Mouse (Mus musculus): ENCODE results near the gene Grm7. TPM values are rescaled to one million over a fixed set of nuclear protein-coding genes. Genes with fewer than 3 reads are reported as not detected.

The Grm7 gene
- polyA plus RNA-seq, 1 experiment from 2014 or later: not detected

DNA sequence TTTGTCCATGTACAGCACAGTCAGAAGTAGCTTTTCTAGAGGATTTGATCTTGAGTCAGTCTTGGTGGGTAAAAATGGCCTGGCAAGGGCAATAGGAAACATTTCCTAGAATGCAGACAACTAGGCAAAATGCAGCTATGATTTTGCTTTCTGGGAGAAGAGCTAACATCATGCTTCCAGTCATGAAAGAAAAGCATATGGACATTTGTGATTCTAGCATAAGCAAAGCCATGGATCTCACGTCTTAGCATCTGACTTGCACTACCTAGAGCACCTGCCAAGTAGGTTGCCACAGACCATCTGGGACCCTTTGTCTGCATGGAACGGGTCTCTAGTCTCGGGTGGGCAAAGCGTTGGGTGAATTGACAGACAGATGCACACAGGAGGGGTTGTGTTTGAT lies 842.2 kb downstream of the Grm7 start:
- ATAC-seq (no peak), DNase-seq (ENCODE audit: low read depth, low spot score) (no peak)
- POLR2A ChIA-PET: no interaction called here
- H3K27me3 ChIP-seq: no peaks in the 10 kb centered on the region
- in situ Hi-C loops (cut with MboI; ENCODE audit: low pct_unique_long_range_greater_than_20kb): no loop called here
- no peak for TF ChIP-seq CTCF (IDR thresholded peaks at IDR 0.05)
- CTCF ChIA-PET: no interaction called here

DNA sequence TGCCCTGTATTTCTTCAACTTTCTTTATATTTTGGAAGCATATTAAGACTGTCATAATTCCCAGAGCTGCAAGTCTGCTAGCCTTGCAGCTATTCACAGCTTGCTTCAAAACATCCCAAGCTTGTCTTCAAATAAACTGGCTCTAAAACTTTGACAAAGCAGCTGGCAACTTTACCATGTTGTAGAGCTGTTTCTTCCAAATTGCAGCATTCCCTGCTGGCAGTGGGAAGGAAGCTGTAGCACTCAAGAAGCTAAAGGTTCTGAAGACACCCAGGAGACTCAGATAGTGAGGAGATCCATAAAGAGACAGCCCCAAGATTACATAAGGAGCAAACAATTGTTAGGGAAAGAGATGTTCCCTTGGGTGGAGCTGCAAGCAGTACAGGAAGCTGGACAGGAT lies 846.8 kb downstream of the Grm7 start:
- ChIA-PET POLR2A (no interaction called here), CTCF (no interaction called here)
- TF ChIP-seq CTCF (IDR thresholded peaks at IDR 0.05): no peak
- in situ Hi-C loops (cut with MboI; ENCODE audit: low pct_unique_long_range_greater_than_20kb): no loop called here
- DNase-seq (ENCODE audit: low read depth, low spot score) (no peak), ATAC-seq (no peak)
- H3K27me3 ChIP-seq: no peaks in the 10 kb centered on the region

DNA sequence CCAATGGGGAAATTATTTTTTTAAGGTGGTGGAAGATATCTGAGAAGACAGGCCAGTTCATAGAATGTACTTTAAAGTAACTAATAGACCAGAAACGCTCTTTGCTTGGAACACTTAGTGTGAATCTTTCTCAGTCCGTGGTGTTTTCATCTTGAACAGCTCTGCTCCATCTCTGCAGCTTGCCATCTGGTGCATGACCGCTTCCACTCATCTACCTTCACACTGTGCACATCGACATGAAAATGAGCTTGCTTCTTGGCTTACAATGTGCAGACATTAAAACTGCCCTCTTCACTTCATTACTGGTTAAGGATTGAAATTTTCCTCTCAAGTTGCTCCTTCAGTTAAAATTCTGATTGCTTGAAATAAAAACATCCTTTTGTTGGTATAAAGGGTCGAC lies 854.2 kb downstream of the Grm7 start:
- ChIA-PET POLR2A (no interaction called here), CTCF (no interaction called here)
- in situ Hi-C loops (cut with MboI; ENCODE audit: low pct_unique_long_range_greater_than_20kb): no loop called here
- ATAC-seq (no peak), DNase-seq (ENCODE audit: low read depth, low spot score) (no peak)
- TF ChIP-seq CTCF (IDR thresholded peaks at IDR 0.05): no peak
- H3K27me3 ChIP-seq: no peaks in the 10 kb centered on the region

DNA sequence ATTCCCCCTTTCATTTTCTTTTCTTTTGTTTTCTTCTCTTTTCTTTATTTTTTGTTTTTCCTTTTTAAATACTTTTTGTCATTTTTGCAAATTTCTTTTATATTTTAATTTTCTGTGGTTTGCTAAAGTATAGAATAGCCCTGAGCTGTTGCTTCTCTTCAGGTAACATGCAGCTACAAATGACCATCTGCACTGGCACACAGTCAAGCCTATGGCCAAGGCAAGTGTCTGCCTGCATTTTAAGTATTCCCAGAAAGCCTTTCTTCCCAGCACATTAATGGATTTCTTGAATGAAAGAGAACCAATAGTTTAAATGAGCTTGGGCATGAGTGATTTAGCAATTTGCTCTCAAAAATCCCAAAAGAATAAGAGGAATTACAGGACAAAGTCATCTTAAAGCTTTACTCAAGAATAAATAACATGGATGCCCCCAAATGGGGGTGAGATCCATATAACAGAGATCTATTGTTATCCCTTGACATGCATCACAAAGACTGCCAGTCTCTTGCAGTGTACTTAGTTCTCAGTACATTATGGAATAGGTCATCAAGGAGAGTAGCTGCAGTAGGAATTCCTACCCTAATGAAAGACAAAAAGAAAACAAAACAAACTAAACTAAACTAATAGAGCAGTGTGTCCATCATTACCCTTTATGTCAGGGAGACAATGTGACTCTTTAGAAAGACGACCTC lies 865.5 kb downstream of the Grm7 start:
- ChIA-PET CTCF (interaction anchor here (1.6 kb wide), 1 partner anchor 13 kb away, joined by 5 read pairs; no protein-coding TSS in a partner anchor), POLR2A (no interaction called here)
- in situ Hi-C loops (cut with MboI; ENCODE audit: low pct_unique_long_range_greater_than_20kb): no loop called here
- ATAC-seq (no peak), DNase-seq (ENCODE audit: low read depth, low spot score) (no peak)
- no peak for TF ChIP-seq CTCF (IDR thresholded peaks at IDR 0.05)
- H3K27me3 ChIP-seq: no peaks in the 10 kb centered on the region

DNA sequence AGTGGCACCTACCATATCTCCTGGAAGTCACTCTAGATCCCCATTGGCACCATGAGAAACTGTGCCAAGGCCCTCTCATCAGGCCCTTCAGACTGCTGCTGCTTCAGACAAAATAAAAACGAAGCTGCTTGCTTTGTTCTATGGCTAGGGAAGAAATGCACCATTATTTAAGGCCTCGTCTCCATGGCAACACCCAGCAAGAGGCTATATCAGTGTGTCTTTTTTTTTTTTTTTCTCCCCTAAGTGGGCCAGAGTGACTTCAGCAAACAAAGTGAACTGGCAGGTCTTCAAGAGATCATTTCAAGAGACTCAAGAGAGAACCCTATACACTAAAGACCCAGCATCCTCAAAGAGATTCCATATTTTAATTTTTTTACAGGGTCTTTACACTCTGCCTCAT lies 867.0 kb downstream of the Grm7 start:
- ChIA-PET CTCF (no interaction called here), POLR2A (no interaction called here)
- no peak for DNase-seq (ENCODE audit: low read depth, low spot score)
- no peak for TF ChIP-seq CTCF (IDR thresholded peaks at IDR 0.05)
- H3K27me3 ChIP-seq: no peaks in the 10 kb centered on the region
- no peak for ATAC-seq
- in situ Hi-C loops (cut with MboI; ENCODE audit: low pct_unique_long_range_greater_than_20kb): no loop called here

DNA sequence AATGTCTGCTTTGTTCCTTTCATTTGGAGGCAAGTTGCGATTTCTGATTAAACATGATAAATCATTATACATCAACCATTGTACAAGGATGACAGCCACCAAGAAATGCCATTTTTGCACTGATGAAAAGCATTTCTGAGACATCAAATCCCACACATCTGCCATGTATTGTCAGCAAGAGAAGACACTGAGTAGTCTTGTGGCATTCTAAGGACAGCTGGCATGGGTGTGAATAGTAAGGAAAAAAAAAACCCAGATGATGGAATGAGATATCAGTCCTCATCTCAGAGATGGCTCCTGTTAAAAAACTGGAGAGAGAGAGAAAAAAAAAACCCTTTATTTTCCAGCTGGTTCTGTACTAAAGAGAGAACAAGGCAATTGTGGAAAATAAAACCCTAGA lies 875.8 kb downstream of the Grm7 start:
- H3K27me3 ChIP-seq: no peaks in the 10 kb centered on the region
- DNase-seq (ENCODE audit: low read depth, low spot score) (no peak), ATAC-seq (no peak)
- TF ChIP-seq CTCF (IDR thresholded peaks at IDR 0.05): no peak
- in situ Hi-C loops (cut with MboI; ENCODE audit: low pct_unique_long_range_greater_than_20kb): no loop called here
- ChIA-PET POLR2A (no interaction called here), CTCF (interaction anchor here (0.7 kb wide), 1 partner anchor 36 kb away, joined by 3 read pairs; no protein-coding TSS in a partner anchor)

DNA sequence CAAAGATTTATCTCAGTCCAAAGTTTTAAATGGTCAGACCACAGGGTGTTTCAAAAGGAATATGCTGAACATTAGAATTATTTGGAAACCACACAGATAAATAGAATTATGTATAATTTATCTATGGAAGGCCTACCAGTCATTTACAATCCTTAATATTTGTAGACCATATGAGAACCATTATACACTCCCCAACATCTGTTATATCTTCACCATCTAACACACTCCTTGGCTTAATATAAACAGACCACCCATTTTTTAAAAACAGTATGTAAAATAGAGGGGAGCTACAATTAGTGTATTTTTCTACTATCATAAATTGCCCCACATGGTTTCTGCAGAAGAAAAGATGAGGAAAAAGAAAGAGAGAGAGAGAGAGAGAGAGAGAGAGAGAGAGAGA lies 876.7 kb downstream of the Grm7 start:
- POLR2A ChIA-PET: no interaction called here
- CTCF ChIA-PET: no interaction called here
- DNase-seq (ENCODE audit: low read depth, low spot score) (no peak), ATAC-seq (no peak)
- H3K27me3 ChIP-seq: no peaks in the 10 kb centered on the region
- in situ Hi-C loops (cut with MboI; ENCODE audit: low pct_unique_long_range_greater_than_20kb): no loop called here
- TF ChIP-seq CTCF (IDR thresholded peaks at IDR 0.05): no peak

DNA sequence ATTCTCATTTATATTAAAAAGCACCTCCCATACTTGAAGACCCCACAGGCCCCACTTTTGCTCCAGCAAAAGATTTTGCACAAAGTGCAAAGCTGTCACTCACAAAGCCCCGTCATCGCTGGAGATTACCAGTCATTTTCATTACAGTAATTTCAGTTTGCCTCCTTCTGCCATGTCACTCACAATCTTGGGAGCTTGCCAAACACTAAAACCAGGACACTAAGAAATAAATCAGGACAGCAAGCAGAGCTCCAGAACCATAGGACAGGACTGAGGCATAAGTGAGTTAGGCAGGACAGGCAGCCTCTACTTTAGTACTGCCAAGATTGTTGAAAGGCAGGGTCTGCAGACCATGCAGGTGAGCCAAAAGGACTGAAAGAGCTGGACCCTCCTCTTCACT lies 884.6 kb downstream of the Grm7 start:
- in situ Hi-C loops (cut with MboI; ENCODE audit: low pct_unique_long_range_greater_than_20kb): no loop called here
- DNase-seq (ENCODE audit: low read depth, low spot score): no peak

DNA sequence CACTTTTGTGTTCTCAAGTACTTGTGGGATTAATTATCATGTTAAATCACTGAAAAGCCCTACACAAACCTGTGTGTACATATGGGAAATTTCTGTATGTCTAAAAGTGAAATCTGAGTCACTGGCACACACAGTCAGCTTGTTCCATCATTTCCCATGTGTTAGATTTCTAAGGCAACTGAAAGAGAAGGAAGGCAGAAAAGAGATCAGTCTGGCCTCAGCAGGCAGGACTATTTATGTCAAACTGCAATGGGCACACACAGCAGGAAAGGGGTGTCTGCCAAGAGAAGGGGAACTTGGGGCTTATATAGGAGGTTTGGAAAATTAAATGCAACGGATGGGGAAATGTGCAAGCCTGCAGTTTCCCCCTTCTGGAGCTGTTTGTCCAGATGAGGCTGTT lies 913.2 kb downstream of the Grm7 start:
- ATAC-seq: no peak
- ChIA-PET POLR2A (no interaction called here), CTCF (no interaction called here)
- no peak for TF ChIP-seq CTCF (IDR thresholded peaks at IDR 0.05)
- DNase-seq (ENCODE audit: low read depth, low spot score): no peak
- in situ Hi-C loops (cut with MboI; ENCODE audit: low pct_unique_long_range_greater_than_20kb): no loop called here
- no peaks in the 10 kb centered on the region for H3K27me3 ChIP-seq

More for the DNA sequence above, 884.6 kb downstream of the Grm7 start:
- TF ChIP-seq CTCF (IDR thresholded peaks at IDR 0.05): no peak
- H3K27me3 ChIP-seq: no peaks in the 10 kb centered on the region
- no peak for ATAC-seq
- CTCF ChIA-PET: no interaction called here
- POLR2A ChIA-PET: no interaction called here

DNA sequence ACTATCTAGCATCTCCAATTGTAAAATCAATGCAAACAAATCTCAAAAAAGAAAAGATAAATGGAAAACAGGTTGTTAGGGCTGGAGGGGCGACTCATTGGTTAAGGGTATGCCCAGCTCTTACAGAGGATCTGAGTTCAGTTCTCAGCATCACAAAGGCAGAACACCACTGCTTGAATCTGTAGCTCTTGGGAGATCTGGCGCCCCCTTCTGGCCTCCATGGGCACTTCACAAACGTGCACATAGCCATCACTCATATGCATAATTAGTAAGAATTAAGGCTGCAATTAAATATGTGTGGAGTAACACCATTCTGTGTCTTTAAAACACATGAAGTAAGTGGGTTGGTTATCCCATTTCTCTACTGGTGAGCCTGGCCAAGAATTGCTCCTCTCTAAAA lies 914.1 kb downstream of the Grm7 start:
- H3K27me3 ChIP-seq: no peaks in the 10 kb centered on the region
- in situ Hi-C loops (cut with MboI; ENCODE audit: low pct_unique_long_range_greater_than_20kb): no loop called here
- TF ChIP-seq CTCF (IDR thresholded peaks at IDR 0.05): no peak
- ChIA-PET POLR2A (no interaction called here), CTCF (no interaction called here)
- DNase-seq (ENCODE audit: low read depth, low spot score): no peak
- no peak for ATAC-seq

DNA sequence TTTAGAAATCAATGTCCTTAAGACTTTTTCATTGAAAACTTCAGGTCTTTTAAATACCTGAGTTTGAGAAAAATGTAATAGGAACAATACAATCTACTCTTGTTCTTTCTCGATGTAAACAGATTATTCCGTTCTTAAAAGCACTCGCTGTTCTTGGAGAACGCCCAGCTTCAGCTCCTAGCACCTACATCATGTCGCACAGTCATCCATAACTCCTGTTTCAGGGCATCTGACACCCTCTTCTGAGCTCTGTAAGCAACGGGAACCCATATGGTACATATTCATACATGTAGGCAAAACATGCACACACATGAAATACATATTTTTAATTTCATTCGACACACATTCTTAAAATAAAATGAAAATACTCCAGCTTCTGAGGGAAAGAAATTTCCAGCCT lies 916.0 kb downstream of the Grm7 start:
- ChIA-PET POLR2A (no interaction called here), CTCF (no interaction called here)
- ATAC-seq: no peak
- H3K27me3 ChIP-seq: no peaks in the 10 kb centered on the region
- in situ Hi-C loops (cut with MboI; ENCODE audit: low pct_unique_long_range_greater_than_20kb): no loop called here
- TF ChIP-seq CTCF (IDR thresholded peaks at IDR 0.05): no peak
- no peak for DNase-seq (ENCODE audit: low read depth, low spot score)

DNA sequence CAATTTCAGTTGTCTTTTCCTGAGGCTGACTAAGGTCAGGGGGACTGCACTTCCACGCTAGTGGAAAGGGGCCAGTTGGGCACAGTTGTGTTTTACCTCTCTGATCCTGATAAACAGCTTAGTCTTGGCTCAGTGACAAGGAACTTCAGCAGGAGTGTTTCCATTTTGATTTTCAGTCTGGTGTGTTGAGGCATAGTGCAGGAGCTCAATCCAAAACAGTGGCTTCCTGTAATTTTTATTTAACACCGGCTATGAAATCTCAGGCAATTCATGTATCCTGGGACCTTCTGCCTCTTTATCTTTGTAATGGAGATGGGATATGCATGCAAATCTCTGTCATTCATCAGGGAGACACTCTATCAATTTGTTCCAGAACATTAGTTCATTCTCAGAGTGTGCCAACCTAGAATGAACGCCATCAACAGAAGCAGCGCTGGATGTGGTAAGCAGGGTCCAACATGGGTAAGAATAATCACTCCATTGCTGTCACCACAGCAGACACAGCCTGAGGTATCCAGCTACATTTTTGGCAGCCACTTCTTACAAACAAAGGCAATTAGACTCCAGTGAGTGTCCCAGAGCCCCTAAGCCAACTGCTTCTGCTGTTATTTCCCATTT lies 926.2 kb downstream of the Grm7 start:
- H3K27me3 ChIP-seq: no peaks in the 10 kb centered on the region
- ATAC-seq (no peak), DNase-seq (ENCODE audit: low read depth, low spot score) (no peak)
- TF ChIP-seq CTCF (IDR thresholded peaks at IDR 0.05): no peak
- in situ Hi-C loops (cut with MboI; ENCODE audit: low pct_unique_long_range_greater_than_20kb): no loop called here
- POLR2A ChIA-PET: no interaction called here
- CTCF ChIA-PET: interaction anchor here (0.9 kb wide), 1 partner anchor 9 kb away, joined by 3 read pairs; no protein-coding TSS in a partner anchor

Data from Patski (cell line).